Mouse (Mus musculus): ENCODE data around the gene Pgp.

Pgp gene

GRCm38 (mm10) chr17:24485090-24485860, 15.1 kb downstream of the Pgp start:
- no peak for DNase-seq

- DNase-seq = peak; percentile 77 to 79
Observed at GRCm38 (mm10) chr17:24488186-24488661, 18.0 kb downstream of the Pgp start, which contains the start of gene Caskin1. Caskin1 (plus strand) TSS chr17:24488601.

- peak; percentile 50 to 71 for DNase-seq
Observed at GRCm38 (mm10) chr17:24488662-24489264, 18.6 kb downstream of the Pgp start.

GRCm38 (mm10) chr17:24489265-24490030, 19.3 kb downstream of the Pgp start:
- DNase-seq = no peak

- no peak for DNase-seq
Observed at GRCm38 (mm10) chr17:24490399-24490798, 20.2 kb downstream of the Pgp start.

GRCm38 (mm10) chr17:24494627-24495335, 24.6 kb downstream of the Pgp start:
- DNase-seq = peak; percentile 66 to 69

- no peak for DNase-seq
Observed at GRCm38 (mm10) chr17:24495443-24495842, 25.3 kb downstream of the Pgp start.

GRCm38 (mm10) chr17:24496026-24496425, 25.8 kb downstream of the Pgp start:
- DNase-seq = no peak

- DNase-seq = no peak
Observed at GRCm38 (mm10) chr17:24502208-24502607, 32.0 kb downstream of the Pgp start.

- DNase-seq = no peak
Observed at GRCm38 (mm10) chr17:24504085-24504484, 33.9 kb downstream of the Pgp start.

- no peak for DNase-seq
Observed at GRCm38 (mm10) chr17:24505286-24505955, 35.2 kb downstream of the Pgp start.

GRCm38 (mm10) chr17:24506332-24507070, 36.3 kb downstream of the Pgp start:
- peak; percentile 67 to 69 for DNase-seq

- DNase-seq = no peak
Observed at GRCm38 (mm10) chr17:24507129-24507664, 37.0 kb downstream of the Pgp start.

GRCm38 (mm10) chr17:24507806-24508460, 37.7 kb downstream of the Pgp start:
- no peak for DNase-seq

- DNase-seq = peak; percentile 70 to 71
Observed at GRCm38 (mm10) chr17:24513609-24514008, 43.4 kb downstream of the Pgp start.

- DNase-seq = no peak
Observed at GRCm38 (mm10) chr17:24514270-24515257, 44.4 kb downstream of the Pgp start.

GRCm38 (mm10) chr17:24520450-24520849, 50.3 kb downstream of the Pgp start:
- DNase-seq = no peak
